Mouse (Mus musculus) myocyte (in vitro differentiated cells): Measurements from ENCODE around the gene Cap2. TPM values are rescaled to one million over a fixed set of nuclear protein-coding genes. Genes with fewer than 3 reads are reported as not detected.

ENCODE experiments used
- H3K27me3 ChIP-seq: one replicate; pipeline ENCODE4 v1.6.1; 2011; ENCODE audit not compliant: control insufficient read depth, insufficient read depth, insufficient read length
- H3K36me3 ChIP-seq: one replicate; pipeline ENCODE4 v1.6.1; 2011; ENCODE audit not compliant: control insufficient read depth, insufficient read depth
- H3K4me2 ChIP-seq: one replicate; pipeline ENCODE4 v1.6.1; 2011; ENCODE audit warnings: low read depth, control low read depth
- H3K4me3 ChIP-seq: one replicate; pipeline ENCODE4 v1.5.1; 2011; ENCODE audit warnings: mild to moderate bottlenecking, control low read depth, moderate library complexity
- H3K79me2 ChIP-seq: one replicate; pipeline ENCODE4 v1.6.1; 2011; ENCODE audit not compliant: control insufficient read depth, insufficient read depth
- H3ac ChIP-seq: one replicate; pipeline ENCODE4 v1.6.1; 2011; ENCODE audit not compliant: control insufficient read depth, insufficient read length
- CEBPB ChIP-seq: IDR thresholded peaks from 2 replicates; pipeline ENCODE4 v1.6.1; 2011; ENCODE audit warnings: mild to moderate bottlenecking, moderate library complexity; ENCODE audit not compliant: poor library complexity, insufficient read depth, severe bottlenecking
- E2F4 ChIP-seq: IDR thresholded peaks from one replicate; pipeline ENCODE4 v1.6.1; 2011; ENCODE audit warnings: mild to moderate bottlenecking, control low read depth, moderate library complexity; ENCODE audit not compliant: insufficient read depth
- MAX ChIP-seq: IDR thresholded peaks from one replicate; pipeline ENCODE4 v1.6.1; 2011; ENCODE audit warnings: low read depth, mild to moderate bottlenecking, control low read depth
- MYOD1 ChIP-seq, 3 experiments: IDR thresholded peaks; one replicate each; pipeline ENCODE4 v1.6.1; 2011; ENCODE audit warnings: control low read depth in 2 of 3, low read depth in 2 of 3, mild to moderate bottlenecking in 2 of 3, moderate library complexity in 1 of 3; ENCODE audit not compliant: insufficient read length in 2 of 3, control insufficient read depth in 1 of 3
- MYOG ChIP-seq, 3 experiments: IDR thresholded peaks; one replicate each; pipeline ENCODE4 v1.6.1; 2011; ENCODE audit warnings: control low read depth in 2 of 3, low read depth in 2 of 3, mild to moderate bottlenecking in 2 of 3; ENCODE audit not compliant: insufficient read length in 2 of 3, control insufficient read depth in 1 of 3, insufficient read depth in 1 of 3
- POLR2A ChIP-seq: IDR thresholded peaks from one replicate; pipeline ENCODE4 v1.6.1; 2011; ENCODE audit warnings: low read depth, mild to moderate bottlenecking, control low read depth, moderate library complexity; ENCODE audit not compliant: insufficient read length
- POLR2AphosphoS2 ChIP-seq: IDR thresholded peaks from one replicate; pipeline ENCODE4 v1.6.1; 2011; ENCODE audit warnings: low read depth, control low read depth; ENCODE audit not compliant: insufficient read length
- REST ChIP-seq: IDR thresholded peaks from one replicate; pipeline ENCODE4 v1.6.1; 2011; ENCODE audit warnings: mild to moderate bottlenecking, control low read depth, moderate library complexity; ENCODE audit not compliant: insufficient read depth, insufficient read length
- SRF ChIP-seq: IDR thresholded peaks from one replicate; pipeline ENCODE4 v1.6.1; 2011; ENCODE audit warnings: low read depth; ENCODE audit not compliant: control insufficient read depth, insufficient read length
- TCF12 ChIP-seq: IDR thresholded peaks from one replicate; pipeline ENCODE4 v1.6.1; 2011; ENCODE audit warnings: mild to moderate bottlenecking, control low read depth; ENCODE audit not compliant: poor library complexity, insufficient read depth, severe bottlenecking
- TCF3 ChIP-seq: IDR thresholded peaks from one replicate; pipeline ENCODE4 v1.6.1; 2011; ENCODE audit warnings: low read depth, control low read depth; ENCODE audit not compliant: insufficient read length
- USF1 ChIP-seq: IDR thresholded peaks from one replicate; pipeline ENCODE4 v1.6.1; 2011; ENCODE audit warnings: low read depth, mild to moderate bottlenecking, control low read depth, moderate library complexity
- polyA plus RNA-seq: library from polyadenylated mRNA; unstranded; fragments of >200 nt; fragmentation: generic; extraction: Trizol; gene quantifications from one replicate; pipeline ENCODE4 v1.2.1, GENCODE M21; 2012; ENCODE audit warnings: missing spikeins

Gene Cap2
- polyA plus RNA-seq, 1 experiment: 47.4 TPM

DNA sequence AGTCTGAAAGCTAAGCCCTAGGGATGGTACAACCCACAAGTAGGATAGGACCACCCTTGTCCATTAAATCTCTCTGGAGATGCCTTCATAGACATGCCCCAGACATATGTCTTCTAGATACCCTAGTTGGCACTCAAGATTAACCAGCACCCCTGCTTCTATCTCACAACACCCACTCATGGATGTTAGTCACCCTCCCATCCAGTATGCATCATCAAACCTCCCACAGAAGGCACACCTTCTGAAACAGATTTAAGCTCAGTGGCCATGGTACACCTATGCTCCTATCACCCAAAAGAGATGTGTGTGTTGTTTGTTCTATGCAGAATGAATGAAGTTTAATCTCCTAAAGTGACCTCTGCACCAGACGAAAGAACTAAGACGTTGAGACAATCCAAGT is 32.1 kb upstream of the Cap2 start:
- Histone ChIP-seq H3K4me2 (no peak overlapping the region), H3K27me3 (no peaks in the 10 kb centered on the region), H3K4me3 (no peak overlapping the region), H3ac (no peak overlapping the region), H3K36me3 (no peaks in the 10 kb centered on the region), H3K79me2 (no peaks in the 10 kb centered on the region)
- no peak for TF ChIP-seq POLR2AphosphoS2

DNA sequence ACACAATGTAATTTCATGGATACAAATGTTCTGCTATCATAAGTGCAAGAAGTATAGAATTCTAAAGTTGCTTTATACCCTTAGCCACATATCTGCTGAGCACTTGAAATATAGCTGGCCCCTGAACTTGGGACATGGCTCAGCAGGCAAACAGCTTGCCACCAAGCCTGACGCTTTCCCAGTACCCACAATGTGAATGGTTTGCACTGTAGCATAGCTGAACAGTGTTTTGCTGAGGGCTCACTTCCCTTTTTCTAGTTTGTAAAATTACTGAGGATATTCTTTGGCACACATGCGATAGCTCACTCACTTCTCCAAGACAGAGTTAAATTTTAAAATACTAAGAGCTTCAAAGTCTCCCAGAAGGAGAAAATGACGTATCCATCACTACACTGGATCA is 20.4 kb upstream of the Cap2 start:
- no peaks in the 10 kb centered on the region for H3K27me3 ChIP-seq
- no peaks in the 10 kb centered on the region for H3K36me3 ChIP-seq
- H3K4me3 ChIP-seq: no peak overlapping the region
- no peak for TF ChIP-seq MAX
- no peak for TF ChIP-seq REST
- TF ChIP-seq MYOD1 (IDR thresholded peaks at IDR 0.05; ENCODE audit: control insufficient read depth in 1 of 3, insufficient read length in 2 of 3, low read depth in 2 of 3): no peak
- TF ChIP-seq MYOG (IDR thresholded peaks at IDR 0.05; ENCODE audit: control insufficient read depth in 1 of 3, insufficient read depth in 1 of 3, insufficient read length in 2 of 3, low read depth in 2 of 3): no peak
- no peak for TF ChIP-seq TCF12
- TF ChIP-seq E2F4: no peak
- TF ChIP-seq POLR2AphosphoS2: no peak
- no peak for TF ChIP-seq CEBPB
- no peak for TF ChIP-seq USF1
- TF ChIP-seq POLR2A: no peak
- TF ChIP-seq SRF: no peak
- H3K79me2 ChIP-seq: no peaks in the 10 kb centered on the region
- H3K4me2 ChIP-seq: no peak overlapping the region
- H3ac ChIP-seq: no peak overlapping the region

DNA sequence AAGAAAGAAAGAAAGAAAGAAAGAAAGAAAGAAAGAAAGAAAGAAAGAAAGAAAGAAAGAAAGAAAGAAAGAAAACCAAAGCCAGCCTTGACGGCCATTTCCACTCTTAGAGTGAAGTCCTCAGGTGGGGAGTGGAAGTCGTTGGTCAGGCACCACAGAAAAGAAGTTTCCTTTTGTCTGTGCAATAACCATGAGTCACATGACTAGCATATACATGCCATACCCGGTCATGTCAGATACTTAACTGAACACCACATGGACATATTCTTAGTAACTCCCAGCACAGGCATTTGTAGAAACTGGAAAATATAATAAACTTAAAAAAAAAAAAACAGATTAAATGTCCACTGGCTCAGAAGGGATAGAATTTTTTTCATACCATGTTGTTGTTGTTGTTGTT is 16.0 kb upstream of the Cap2 start:
- Histone ChIP-seq H3K27me3 (no peaks in the 10 kb centered on the region), H3K4me2 (no peak overlapping the region), H3ac (no peak overlapping the region), H3K79me2 (no peaks in the 10 kb centered on the region), H3K36me3 (no peaks in the 10 kb centered on the region), H3K4me3 (no peak overlapping the region)
- TF ChIP-seq POLR2AphosphoS2 (no peak), TCF12 (no peak), REST (no peak), MYOD1 (IDR thresholded peaks at IDR 0.05; ENCODE audit: control insufficient read depth in 1 of 3, insufficient read length in 2 of 3, low read depth in 2 of 3) (no peak), E2F4 (no peak), CEBPB (no peak)

DNA sequence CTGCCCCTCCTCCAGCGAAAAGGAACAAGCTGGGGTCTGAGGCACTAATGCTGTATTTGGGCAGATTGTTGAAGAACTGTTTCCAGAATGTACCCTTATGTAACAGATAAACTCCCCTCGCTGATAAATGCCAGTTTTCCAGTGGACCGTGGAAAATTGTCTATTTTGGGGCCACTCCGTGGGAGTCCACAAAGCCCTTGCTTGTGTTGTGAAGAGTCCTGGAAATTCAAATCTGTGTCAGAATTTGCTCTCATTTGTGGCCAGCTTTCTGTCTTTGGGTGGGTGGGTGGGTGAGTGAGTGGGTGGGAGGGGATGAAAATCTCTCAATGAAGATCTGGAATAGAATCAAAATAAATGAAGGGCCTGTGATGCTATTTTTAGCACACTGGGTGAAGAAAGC is 13.5 kb upstream of the Cap2 start:
- H3K36me3 ChIP-seq: no peaks in the 10 kb centered on the region
- no peaks in the 10 kb centered on the region for H3K79me2 ChIP-seq
- H3ac ChIP-seq: no peak overlapping the region
- no peak overlapping the region for H3K4me2 ChIP-seq
- no peak overlapping the region for H3K4me3 ChIP-seq
- H3K27me3 ChIP-seq: no peaks in the 10 kb centered on the region
- no peak for TF ChIP-seq E2F4
- no peak for TF ChIP-seq MYOG (IDR thresholded peaks at IDR 0.05; ENCODE audit: control insufficient read depth in 1 of 3, insufficient read depth in 1 of 3, insufficient read length in 2 of 3, low read depth in 2 of 3)
- no peak for TF ChIP-seq TCF3
- TF ChIP-seq REST: no peak
- TF ChIP-seq USF1: no peak
- TF ChIP-seq MAX: no peak

DNA sequence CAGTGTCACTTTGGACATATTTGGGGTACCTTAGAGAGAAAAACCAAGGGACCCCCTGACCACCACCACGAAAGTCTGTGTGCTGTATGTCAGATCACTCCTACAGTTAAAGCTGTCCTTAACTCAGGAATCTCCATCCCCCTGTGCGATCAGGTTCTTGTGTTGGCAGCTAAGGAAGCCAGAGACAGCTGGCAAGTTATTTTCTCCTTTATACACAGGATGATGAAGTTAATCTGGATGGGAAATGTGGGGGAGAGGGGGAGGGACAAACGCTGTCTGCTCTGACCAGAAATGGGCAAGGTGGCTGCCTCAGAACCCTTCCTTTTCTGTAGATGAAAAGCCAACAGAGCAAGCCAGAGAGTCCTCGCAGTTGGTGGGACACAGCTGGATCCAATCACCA is 11.0 kb upstream of the Cap2 start:
- Histone ChIP-seq H3K36me3 (no peaks in the 10 kb centered on the region), H3K79me2 (no peaks in the 10 kb centered on the region), H3K27me3 (no peaks in the 10 kb centered on the region), H3K4me3 (no peak overlapping the region), H3ac (no peak overlapping the region), H3K4me2 (peak overlapping the region; percentile 42)
- no peak for TF ChIP-seq SRF
- TF ChIP-seq MYOG (IDR thresholded peaks at IDR 0.05; ENCODE audit: control insufficient read depth in 1 of 3, insufficient read depth in 1 of 3, insufficient read length in 2 of 3, low read depth in 2 of 3): peak in 2 of 3 experiments; percentile 14 to 73
- TF ChIP-seq E2F4: no peak
- TF ChIP-seq MAX: no peak

DNA sequence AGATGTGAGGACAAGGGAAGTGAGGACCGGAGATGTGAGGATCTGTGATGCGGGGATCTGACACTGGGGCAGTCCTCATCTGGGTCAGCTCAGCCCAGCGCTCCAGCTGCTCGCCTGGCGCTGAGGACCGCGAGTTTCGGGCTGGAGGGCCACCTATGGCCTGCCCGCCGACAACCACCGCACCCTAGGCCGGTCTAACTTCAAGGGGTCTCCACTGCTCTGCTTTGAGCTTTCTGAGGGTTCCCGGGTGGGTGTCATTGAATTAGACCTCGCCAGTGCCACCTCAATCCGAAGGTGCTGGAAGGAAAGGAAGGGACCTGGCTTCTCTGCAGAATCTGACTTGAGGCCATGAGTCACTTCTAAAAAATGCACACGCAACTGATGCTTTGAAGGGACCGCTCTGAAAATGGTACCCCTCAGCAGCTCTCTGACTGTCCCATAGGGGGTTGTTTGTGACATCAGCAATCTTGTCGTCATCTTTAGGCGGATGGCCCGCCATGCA is 793 bp downstream of the Cap2 start:
- Histone ChIP-seq H3ac (no peak overlapping the region), H3K27me3 (no peaks in the 10 kb centered on the region), H3K4me3 (peak overlapping the region; percentile 21), H3K79me2 (no peaks in the 10 kb centered on the region), H3K4me2 (peak overlapping the region; percentile 40), H3K36me3 (no peaks in the 10 kb centered on the region)
- no peak for TF ChIP-seq MAX
- TF ChIP-seq MYOG (IDR thresholded peaks at IDR 0.05; ENCODE audit: control insufficient read depth in 1 of 3, insufficient read depth in 1 of 3, insufficient read length in 2 of 3, low read depth in 2 of 3): peak in 1 of 3 experiments; percentile 6
